Mouse (Mus musculus): Measurements from ENCODE around the gene Npm3. TPM values are rescaled to one million over a fixed set of nuclear protein-coding genes. Genes with fewer than 3 reads are reported as not detected.

The Npm3 gene
- polyA plus RNA-seq, 1 experiment = 196 TPM

DNA sequence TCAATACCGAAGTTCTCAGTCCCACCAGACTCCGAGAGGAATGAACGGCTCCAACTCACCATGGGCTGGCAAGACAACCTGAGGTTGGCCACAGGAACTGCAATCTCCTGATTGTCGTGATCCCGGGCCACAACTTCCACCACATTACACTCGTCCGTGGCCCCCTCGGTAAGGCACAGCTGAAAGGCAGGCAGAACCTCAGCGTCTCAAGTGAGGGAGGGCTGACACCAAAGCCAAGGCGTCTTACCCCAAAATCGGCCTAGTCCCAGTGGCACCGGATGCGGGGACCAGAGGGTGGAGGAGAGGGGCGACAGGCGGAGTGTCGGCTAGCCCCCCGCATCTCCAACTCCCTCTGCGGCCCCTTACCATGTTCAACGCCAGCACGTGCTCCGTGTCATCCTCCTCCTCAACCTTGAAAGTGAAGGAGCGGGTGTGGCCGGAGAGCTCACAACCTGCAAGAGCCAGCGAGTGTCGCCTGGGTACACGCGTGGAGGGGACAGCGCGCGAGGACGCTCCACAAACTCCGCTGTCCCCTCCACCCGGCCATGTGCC is 624 bp downstream of the Npm3 start:
- Histone ChIP-seq H3K9ac (ENCODE audit: low read depth, poor library complexity, severe bottlenecking) (peak overlapping the region; percentile 90), H3K36me3 (ENCODE audit: control insufficient read depth, insufficient read depth, low read length, poor library complexity, severe bottlenecking) (peaks cover 6% of the 10 kb centered on the region; the same call in 1 of the 2 replicates), H3K9me3 (replicated peaks; ENCODE audit: control insufficient read depth, insufficient read depth, low read length, poor library complexity, severe bottlenecking) (no peaks in the 10 kb centered on the region), H3K4me3 (ENCODE audit: low read depth, low read length) (peak overlapping the region; percentile 65), H3K27ac (ENCODE audit: insufficient read depth, low read length) (no peak overlapping the region), H3K4me1 (ENCODE audit: control insufficient read depth, insufficient read depth, low read length) (peaks cover 3% of the 10 kb centered on the region), H3K27me3 (ENCODE audit: control insufficient read depth, insufficient read depth, low read length, poor library complexity, severe bottlenecking) (peaks cover 3% of the 10 kb centered on the region; the same call in 1 of the 2 replicates)
- TF ChIP-seq CTCF (IDR thresholded peaks at IDR 0.05; ENCODE audit: low read depth, low read length) = no peak
- no peak for TF ChIP-seq EP300 (IDR thresholded peaks at IDR 0.05; ENCODE audit: insufficient read depth, low read depth, low read length)
- TF ChIP-seq POLR2A (IDR thresholded peaks at IDR 0.05; ENCODE audit: insufficient read depth, low read length) = no peak

DNA sequence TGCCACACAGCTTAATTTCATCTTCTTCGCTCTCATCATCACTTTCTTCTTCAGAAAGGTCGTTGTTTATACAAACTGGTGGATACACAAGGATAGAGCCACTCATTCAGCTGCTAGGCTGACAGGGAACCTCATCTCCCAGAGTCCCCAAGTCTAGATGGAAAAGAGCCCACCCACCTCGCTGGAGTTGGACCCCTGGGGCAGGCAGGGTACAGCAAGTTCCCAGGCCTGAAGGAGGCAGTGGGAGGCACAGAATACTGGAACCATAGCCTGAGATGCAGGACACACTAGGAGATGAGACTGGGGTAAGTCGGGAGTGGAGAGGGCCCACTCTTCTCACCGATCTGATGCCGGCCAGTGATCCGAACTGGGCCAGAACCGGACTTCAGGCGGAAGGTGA is 1.2 kb downstream of the Npm3 start:
- Histone ChIP-seq H3K9ac (ENCODE audit: low read depth, poor library complexity, severe bottlenecking) (peak overlapping the region; percentile 90), H3K27me3 (ENCODE audit: control insufficient read depth, insufficient read depth, low read length, poor library complexity, severe bottlenecking) (peaks cover 5% of the 10 kb centered on the region; the same call in 1 of the 2 replicates), H3K36me3 (ENCODE audit: control insufficient read depth, insufficient read depth, low read length, poor library complexity, severe bottlenecking) (peaks cover 6% of the 10 kb centered on the region; the same call in 1 of the 2 replicates), H3K4me3 (ENCODE audit: low read depth, low read length) (peak overlapping the region; percentile 65), H3K4me1 (ENCODE audit: control insufficient read depth, insufficient read depth, low read length) (peaks cover 3% of the 10 kb centered on the region), H3K9me3 (replicated peaks; ENCODE audit: control insufficient read depth, insufficient read depth, low read length, poor library complexity, severe bottlenecking) (no peaks in the 10 kb centered on the region), H3K27ac (ENCODE audit: insufficient read depth, low read length) (no peak overlapping the region)
- TF ChIP-seq CTCF (IDR thresholded peaks at IDR 0.05; ENCODE audit: low read depth, low read length) (no peak), EP300 (IDR thresholded peaks at IDR 0.05; ENCODE audit: insufficient read depth, low read depth, low read length) (no peak), POLR2A (IDR thresholded peaks at IDR 0.05; ENCODE audit: insufficient read depth, low read length) (no peak)

DNA sequence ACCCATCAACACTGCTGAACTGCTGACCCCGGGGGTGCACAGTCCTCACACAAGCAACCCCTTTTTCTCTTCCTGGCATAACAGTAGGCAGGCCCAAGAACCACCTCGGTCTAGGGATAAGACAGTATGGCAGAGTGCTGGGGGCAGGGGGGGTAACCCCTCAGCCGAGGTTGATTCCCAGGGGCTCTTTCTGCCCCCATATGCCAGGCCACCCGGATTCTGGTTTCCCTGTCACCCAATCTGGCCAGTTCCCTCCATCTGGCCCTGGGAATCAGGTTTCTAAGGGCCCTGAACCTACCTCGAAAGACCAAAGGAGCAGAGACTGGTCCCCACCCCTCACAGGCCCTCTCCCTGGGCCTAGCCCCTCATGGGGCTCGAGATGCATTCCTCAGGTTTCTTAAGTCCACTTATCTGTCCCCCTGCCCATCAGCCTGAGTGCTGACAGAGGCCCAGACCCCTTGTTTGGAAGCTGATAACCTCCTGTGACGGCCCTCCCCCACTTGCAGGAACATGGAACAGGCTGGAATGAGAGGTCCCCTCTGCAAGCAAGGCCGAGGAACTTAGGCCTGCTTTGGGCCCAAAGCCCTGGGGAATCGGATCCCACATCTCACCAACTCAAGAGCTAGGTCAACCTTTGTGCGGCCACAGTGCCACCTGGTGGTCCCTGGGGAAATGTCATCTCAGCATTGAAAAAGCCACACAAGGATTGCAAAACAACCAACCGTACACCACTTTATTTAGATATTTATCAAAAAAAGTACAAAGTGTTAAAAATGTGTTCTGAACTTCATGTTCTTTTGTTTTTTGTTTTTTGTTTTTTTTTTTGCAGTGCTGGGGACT is 2.1 kb downstream of the Npm3 start:
- H3K27me3 ChIP-seq (ENCODE audit: control insufficient read depth, insufficient read depth, low read length, poor library complexity, severe bottlenecking) = peaks cover 11% of the 10 kb centered on the region
- peak overlapping the region; percentile 42 for H3K9ac ChIP-seq (ENCODE audit: low read depth, poor library complexity, severe bottlenecking)
- TF ChIP-seq EP300 (IDR thresholded peaks at IDR 0.05; ENCODE audit: insufficient read depth, low read depth, low read length) (0 out of 2 replicates have a peak, but pooled peaks have one; percentile 11), POLR2A (IDR thresholded peaks at IDR 0.05; ENCODE audit: insufficient read depth, low read length) (no peak), CTCF (IDR thresholded peaks at IDR 0.05; ENCODE audit: low read depth, low read length) (peak; percentile 88)
- H3K4me1 ChIP-seq (ENCODE audit: control insufficient read depth, insufficient read depth, low read length) = peaks cover 3% of the 10 kb centered on the region
- H3K27ac ChIP-seq (ENCODE audit: insufficient read depth, low read length) = no peak overlapping the region
- no peaks in the 10 kb centered on the region for H3K9me3 ChIP-seq (replicated peaks; ENCODE audit: control insufficient read depth, insufficient read depth, low read length, poor library complexity, severe bottlenecking)
- H3K4me3 ChIP-seq (ENCODE audit: low read depth, low read length) = no peak overlapping the region
- peaks cover 6% of the 10 kb centered on the region; the same call in 1 of the 2 replicates for H3K36me3 ChIP-seq (ENCODE audit: control insufficient read depth, insufficient read depth, low read length, poor library complexity, severe bottlenecking)

DNA sequence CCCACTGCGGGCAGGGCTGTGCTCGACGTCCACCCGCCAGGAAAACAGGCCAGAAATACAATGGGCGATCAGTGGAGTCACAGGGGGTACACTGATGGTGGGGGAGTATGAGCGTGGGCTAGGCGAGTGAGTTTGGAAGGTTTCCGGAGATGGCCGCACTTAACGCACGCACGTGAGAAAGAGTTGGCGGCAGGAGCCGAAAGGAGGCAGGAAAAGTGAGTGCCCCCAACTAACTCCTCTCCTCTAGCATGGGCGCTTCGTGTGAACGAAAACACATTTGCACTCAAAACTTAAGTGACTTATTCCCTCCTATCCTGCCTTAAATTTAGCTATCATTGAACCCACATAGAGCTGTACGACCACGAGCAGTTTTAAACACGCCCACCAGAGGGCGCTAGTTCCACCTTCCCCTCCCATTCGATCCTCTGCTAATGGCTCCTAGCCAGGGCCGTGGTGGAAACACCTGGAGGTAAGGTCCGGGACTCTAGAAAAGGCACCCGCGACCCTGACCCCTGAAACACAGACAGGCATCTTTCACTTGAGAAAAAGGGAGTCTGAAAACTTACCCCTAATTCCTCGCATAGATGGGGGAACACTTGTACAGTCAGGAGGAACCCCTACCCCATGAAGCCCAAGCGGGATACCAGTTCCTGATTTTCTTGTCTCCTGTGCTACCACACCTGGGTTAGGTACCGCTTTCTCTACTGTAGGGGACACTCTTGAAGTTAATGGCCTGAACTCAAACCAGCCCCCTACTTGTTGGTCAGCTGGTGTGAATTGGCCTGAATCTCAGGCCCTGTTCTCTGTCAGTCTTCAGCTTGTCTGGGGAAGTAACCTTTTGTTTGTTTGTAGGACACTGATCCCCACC is 3.0 kb downstream of the Npm3 start:
- no peak overlapping the region for H3K4me3 ChIP-seq (ENCODE audit: low read depth, low read length)
- peak overlapping the region; percentile 42; the same call in 1 of the 2 replicates for H3K9ac ChIP-seq (ENCODE audit: low read depth, poor library complexity, severe bottlenecking)
- H3K27ac ChIP-seq (ENCODE audit: insufficient read depth, low read length) = no peak overlapping the region
- H3K9me3 ChIP-seq (replicated peaks; ENCODE audit: control insufficient read depth, insufficient read depth, low read length, poor library complexity, severe bottlenecking) = no peaks in the 10 kb centered on the region
- peak; percentile 92 for TF ChIP-seq CTCF (IDR thresholded peaks at IDR 0.05; ENCODE audit: low read depth, low read length)
- no peak for TF ChIP-seq EP300 (IDR thresholded peaks at IDR 0.05; ENCODE audit: insufficient read depth, low read depth, low read length)
- H3K4me1 ChIP-seq (ENCODE audit: control insufficient read depth, insufficient read depth, low read length) = peaks cover 3% of the 10 kb centered on the region
- no peaks in the 10 kb centered on the region for H3K36me3 ChIP-seq (ENCODE audit: control insufficient read depth, insufficient read depth, low read length, poor library complexity, severe bottlenecking)
- peaks cover 19% of the 10 kb centered on the region for H3K27me3 ChIP-seq (ENCODE audit: control insufficient read depth, insufficient read depth, low read length, poor library complexity, severe bottlenecking)

DNA sequence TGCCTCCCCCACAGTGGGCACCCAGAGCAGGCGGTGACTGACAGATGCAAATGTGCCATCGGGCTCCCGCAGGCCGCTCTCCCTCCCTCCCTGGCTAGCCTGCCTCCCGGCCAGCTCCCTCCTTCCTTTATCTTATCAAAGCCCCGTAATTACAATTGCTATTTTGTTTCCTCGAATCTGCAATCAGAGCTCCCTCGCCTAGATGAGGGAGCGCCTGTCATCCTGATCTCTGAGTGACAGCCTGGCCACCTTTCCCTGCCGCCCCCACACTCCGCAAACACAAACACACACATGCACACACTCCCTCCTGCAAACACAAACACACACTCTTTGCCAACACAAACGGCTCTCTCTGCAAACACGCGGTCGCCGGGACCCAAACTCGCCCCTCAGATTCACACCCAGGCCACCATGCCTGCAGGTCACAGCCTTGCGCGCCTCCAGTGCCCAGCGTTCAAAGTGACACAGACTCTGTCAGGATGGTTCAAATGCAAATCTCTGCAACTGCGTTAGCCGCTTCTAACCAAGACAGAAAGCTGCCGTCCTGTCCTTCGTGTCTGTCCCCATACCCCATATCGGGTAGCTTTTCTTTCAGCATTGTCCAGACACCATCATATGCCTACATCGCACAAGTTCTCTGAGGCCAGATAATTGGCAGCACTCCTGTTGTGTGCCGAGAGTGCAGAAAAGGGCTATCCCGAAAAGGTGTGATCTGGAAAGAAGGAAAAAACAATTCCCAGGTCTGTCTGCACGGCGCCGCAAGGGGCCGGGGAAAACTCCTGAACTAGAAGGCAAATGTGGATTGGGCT is 3.8 kb downstream of the Npm3 start:
- no peak overlapping the region; the same call in 1 of the 2 replicates for H3K4me3 ChIP-seq (ENCODE audit: low read depth, low read length)
- no peak overlapping the region for H3K9ac ChIP-seq (ENCODE audit: low read depth, poor library complexity, severe bottlenecking)
- H3K4me1 ChIP-seq (ENCODE audit: control insufficient read depth, insufficient read depth, low read length) = peaks cover 3% of the 10 kb centered on the region
- H3K27me3 ChIP-seq (ENCODE audit: control insufficient read depth, insufficient read depth, low read length, poor library complexity, severe bottlenecking) = peaks cover 27% of the 10 kb centered on the region
- TF ChIP-seq CTCF (IDR thresholded peaks at IDR 0.05; ENCODE audit: low read depth, low read length) = no peak
- TF ChIP-seq EP300 (IDR thresholded peaks at IDR 0.05; ENCODE audit: insufficient read depth, low read depth, low read length) = no peak
- no peak for TF ChIP-seq POLR2A (IDR thresholded peaks at IDR 0.05; ENCODE audit: insufficient read depth, low read length)
- H3K36me3 ChIP-seq (ENCODE audit: control insufficient read depth, insufficient read depth, low read length, poor library complexity, severe bottlenecking) = no peaks in the 10 kb centered on the region
- H3K9me3 ChIP-seq (replicated peaks; ENCODE audit: control insufficient read depth, insufficient read depth, low read length, poor library complexity, severe bottlenecking) = no peaks in the 10 kb centered on the region
- no peak overlapping the region for H3K27ac ChIP-seq (ENCODE audit: insufficient read depth, low read length)

Data from ES-Bruce4 (cell line).